Comparison of ENCODE assay signal across 16 mouse cellular contexts in the genomic region with DNA sequence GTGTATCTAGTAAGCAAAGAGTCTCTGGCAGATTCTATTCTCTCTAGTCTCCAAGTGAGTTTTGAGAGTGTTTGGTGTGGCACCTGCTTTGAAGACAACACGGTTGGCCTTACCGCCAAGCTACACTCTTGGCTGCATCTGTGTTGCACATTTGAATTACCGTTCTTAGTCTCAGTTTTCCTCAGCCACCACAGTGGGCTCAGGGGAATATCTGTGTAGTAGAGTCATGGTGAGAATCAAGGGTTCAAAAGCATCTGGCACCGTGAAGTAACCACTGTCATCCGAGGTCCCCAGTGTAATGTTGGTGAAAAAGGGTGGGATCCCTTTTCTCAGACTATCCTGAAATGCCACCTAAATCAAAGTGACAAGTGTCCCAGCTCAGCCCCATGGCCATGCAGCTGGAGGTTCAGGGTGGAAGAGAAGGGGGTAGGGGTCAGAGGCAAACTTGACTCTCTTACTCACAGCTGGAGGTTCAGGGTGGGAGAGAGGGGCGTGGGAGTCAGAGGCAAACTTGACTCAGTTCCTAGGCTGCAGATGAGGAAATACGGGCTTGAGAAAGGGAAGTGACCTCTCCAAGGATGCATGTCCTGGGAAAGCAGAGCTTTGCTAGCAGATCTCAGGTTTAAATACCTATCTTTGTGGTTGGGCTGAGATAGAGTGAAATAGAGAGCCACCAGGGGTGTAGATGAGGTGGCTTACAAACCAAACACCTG. TPM values are rescaled to one million over a fixed set of nuclear protein-coding genes. Genes with fewer than 3 reads are reported as not detected.
A peak's percentile ranks its signal among the peaks of the same experiment; 100 is the strongest.
DNase-seq lines count a peak whose midpoint lies in the region; ATAC-seq and TF ChIP-seq lines count a peak whose summit lies in the region.
"Had no signal": no experiment of that assay in that cellular context is flagged by ENCODE, and none has a peak within 500 bp of the region (broad histone marks: within the 10 kb centered on the region; RNA-seq: fewer than 3 reads in every experiment).

No protein-coding gene starts in this region.

- no peak for TF ChIP-seq CTCF in stomach, postnatal 0 days (IDR thresholded peaks at IDR 0.05; ENCODE audit: low read depth)

- no peak overlapping the region for H3K27ac ChIP-seq in embryonic facial prominence, embryonic 13.5 days
- no peak overlapping the region for H3K27ac ChIP-seq in embryonic facial prominence, embryonic 10.5 days (replicated peaks)
- H3K27ac ChIP-seq in kidney, embryonic 14.5 days (ENCODE audit: low read depth, low read length), result no peak overlapping the region
- no peak overlapping the region for H3K27ac ChIP-seq in stomach, embryonic 15.5 days
- no peak overlapping the region for H3K27ac ChIP-seq in stomach, postnatal 0 days (replicated peaks)
- H3K27ac ChIP-seq: embryonic facial prominence, embryonic 15.5 days; liver, embryonic 12.5 days; midbrain, embryonic 10.5 days had no signal

- H3K27me3 ChIP-seq in embryonic facial prominence, embryonic 13.5 days, result peaks cover 29% of the 10 kb centered on the region
- peaks cover 30% of the 10 kb centered on the region for H3K27me3 ChIP-seq in embryonic facial prominence, embryonic 10.5 days (replicated peaks; ENCODE audit: low read depth, poor library complexity, severe bottlenecking)
- H3K27me3 ChIP-seq in kidney, embryonic 14.5 days (ENCODE audit: control insufficient read depth, insufficient read depth, low read length), result 0 out of 2 replicates have a peak, but pooled peaks cover 3% of the 10 kb centered on the region
- H3K27me3 ChIP-seq in stomach, embryonic 15.5 days (replicated peaks), result no peaks in the 10 kb centered on the region
- no peaks in the 10 kb centered on the region for H3K27me3 ChIP-seq in stomach, postnatal 0 days (ENCODE audit: control insufficient read depth, insufficient read depth, low read length)

- no peak for DNase-seq in embryonic facial prominence, embryonic 10.5 days (ENCODE audit: low spot score)
- no peak for DNase-seq in kidney, postnatal 14 days
- no peak for DNase-seq in stomach, postnatal 0 days (ENCODE audit: low spot score)
- no peak for DNase-seq in right cerebral cortex, adult 2 months (ENCODE audit: low spot score in 2 of 2)
- no peak for DNase-seq in cerebellum, postnatal 25 days
- DNase-seq: adrenal gland, postnatal 14 days; cerebellum, postnatal 14 days; layer of hippocampus, postnatal 36 days; spleen, adult 18-20 months had no signal

- no peak for ATAC-seq in embryonic facial prominence, embryonic 13.5 days (ENCODE audit: insufficient number of reproducible peaks, insufficient read depth, low FRiP score, low TSS enrichment, low read depth)
- peak; percentile 43 for ATAC-seq in kidney, embryonic 14.5 days (ENCODE audit: low FRiP score, low TSS enrichment)
- ATAC-seq in stomach, embryonic 15.5 days (ENCODE audit: insufficient read depth, low FRiP score, low read depth), result no peak
- ATAC-seq in stomach, postnatal 0 days (ENCODE audit: low FRiP score, low TSS enrichment), result no peak
- ATAC-seq: inflammation-experienced regulatory T-cells, adult 6 months; liver, embryonic 12.5 days had no signal

- peak overlapping the region; percentile 52; the same call in 1 of the 2 replicates for H3K4me2 ChIP-seq in embryonic facial prominence, embryonic 13.5 days
- no peak overlapping the region for H3K4me2 ChIP-seq in kidney, embryonic 14.5 days (replicated peaks; ENCODE audit: low read depth, low read length)
- peak overlapping the region; percentile 47; the same call in 1 of the 2 replicates for H3K4me2 ChIP-seq in stomach, embryonic 15.5 days
- H3K4me2 ChIP-seq in stomach, postnatal 0 days (replicated peaks; ENCODE audit: low read depth), result no peak overlapping the region

- H3K4me3 ChIP-seq in embryonic facial prominence, embryonic 13.5 days, result no peak overlapping the region; the same call in 1 of the 2 replicates
- H3K4me3 ChIP-seq in embryonic facial prominence, embryonic 10.5 days, result no peak overlapping the region
- no peak overlapping the region for H3K4me3 ChIP-seq in kidney, embryonic 14.5 days (ENCODE audit: low read length)
- H3K4me3 ChIP-seq in stomach, embryonic 15.5 days (replicated peaks), result no peak overlapping the region
- H3K4me3 ChIP-seq in stomach, postnatal 0 days (ENCODE audit: low read depth, low read length), result no peak overlapping the region
- H3K4me3 ChIP-seq: liver, embryonic 12.5 days had no signal

- H3K9me3 ChIP-seq in embryonic facial prominence, embryonic 13.5 days, result no peaks in the 10 kb centered on the region
- no peaks in the 10 kb centered on the region for H3K9me3 ChIP-seq in embryonic facial prominence, embryonic 10.5 days
- H3K9me3 ChIP-seq in kidney, embryonic 14.5 days (ENCODE audit: control insufficient read depth, low read length), result no peaks in the 10 kb centered on the region
- no peaks in the 10 kb centered on the region for H3K9me3 ChIP-seq in stomach, embryonic 15.5 days
- no peaks in the 10 kb centered on the region for H3K9me3 ChIP-seq in stomach, postnatal 0 days (ENCODE audit: control insufficient read depth, low read length)
- H3K9me3 ChIP-seq: embryonic facial prominence, embryonic 15.5 days; liver, embryonic 12.5 days; midbrain, embryonic 10.5 days had no signal

- 77% methylated on average over 7 of the region's 7 CpGs for WGBS in embryonic facial prominence, embryonic 13.5 days
- 83% methylated on average over 7 of the region's 7 CpGs for WGBS in embryonic facial prominence, embryonic 10.5 days
- 62% methylated on average over 7 of the region's 7 CpGs for WGBS in kidney, embryonic 14.5 days
- WGBS in stomach, embryonic 15.5 days, result 81% methylated on average over 7 of the region's 7 CpGs
- 76% methylated on average over 7 of the region's 7 CpGs for WGBS in stomach, postnatal 0 days

- H3K36me3 ChIP-seq in embryonic facial prominence, embryonic 13.5 days, result no peaks in the 10 kb centered on the region
- no peaks in the 10 kb centered on the region for H3K36me3 ChIP-seq in embryonic facial prominence, embryonic 10.5 days (replicated peaks)
- no peaks in the 10 kb centered on the region for H3K36me3 ChIP-seq in kidney, embryonic 14.5 days (ENCODE audit: control insufficient read depth, insufficient read depth, low read length)
- no peaks in the 10 kb centered on the region for H3K36me3 ChIP-seq in stomach, embryonic 15.5 days
- no peaks in the 10 kb centered on the region for H3K36me3 ChIP-seq in stomach, postnatal 0 days (ENCODE audit: control insufficient read depth, insufficient read depth, low read length)
- H3K36me3 ChIP-seq: embryonic facial prominence, embryonic 15.5 days; liver, embryonic 12.5 days; midbrain, embryonic 10.5 days had no signal

- peaks cover 9% of the 10 kb centered on the region; the same call in 1 of the 2 replicates for H3K4me1 ChIP-seq in embryonic facial prominence, embryonic 13.5 days
- H3K4me1 ChIP-seq in embryonic facial prominence, embryonic 10.5 days, result peaks cover 10% of the 10 kb centered on the region
- peaks cover 9% of the 10 kb centered on the region; the same call in 1 of the 2 replicates for H3K4me1 ChIP-seq in kidney, embryonic 14.5 days (ENCODE audit: control insufficient read depth, insufficient read depth, low read length)
- no peaks in the 10 kb centered on the region for H3K4me1 ChIP-seq in stomach, embryonic 15.5 days
- no peaks in the 10 kb centered on the region for H3K4me1 ChIP-seq in stomach, postnatal 0 days (replicated peaks; ENCODE audit: control insufficient read depth, insufficient read depth)
- H3K4me1 ChIP-seq: liver, embryonic 12.5 days had no signal

- no peak overlapping the region for H3K9ac ChIP-seq in embryonic facial prominence, embryonic 13.5 days
- no peak overlapping the region for H3K9ac ChIP-seq in kidney, embryonic 14.5 days (ENCODE audit: low read depth, low read length)
- no peak overlapping the region for H3K9ac ChIP-seq in stomach, embryonic 15.5 days
- H3K9ac ChIP-seq in stomach, postnatal 0 days (ENCODE audit: low read length), result no peak overlapping the region
- H3K9ac ChIP-seq: embryonic facial prominence, embryonic 15.5 days; liver, embryonic 12.5 days had no signal

- no peak for TF ChIP-seq EP300 in stomach, postnatal 0 days (optimal IDR thresholded peaks at IDR 0.05)

RNA-seq across cellular contexts. Expression of a gene that starts 9.1 kb away (rescaled TPM):
- polyA plus RNA-seq in embryonic facial prominence, embryonic 13.5 days (2015; fragmentation: Nextera tagmentation; extraction: Ambion mirVana), result 0.30 TPM in 2 replicates
- 0.06 and 0.26 TPM in 2 replicates for polyA plus RNA-seq in embryonic facial prominence, embryonic 10.5 days (2016; fragmentation: Nextera tagmentation; extraction: Ambion mirVana)
- polyA plus RNA-seq in kidney, embryonic 14.5 days (2014; fragmentation: Nextera tagmentation; extraction: Ambion mirVana), result 0.31 and 1.4 TPM in 2 replicates
- polyA plus RNA-seq in stomach, embryonic 15.5 days (2015; fragmentation: Nextera tagmentation; extraction: Ambion mirVana), result 0.24 and 0.40 TPM in 2 replicates
- polyA plus RNA-seq in stomach, postnatal 0 days (2015; fragmentation: Nextera tagmentation; extraction: Ambion mirVana), result 0.16 and 0.18 TPM in 2 replicates

RNA-seq across cellular contexts. Expression of a gene that starts 41.8 kb away (rescaled TPM):
- 22.9 and 24.4 TPM in 2 replicates for polyA plus RNA-seq in embryonic facial prominence, embryonic 13.5 days (2015; fragmentation: Nextera tagmentation; extraction: Ambion mirVana)
- 20.6 and 21.4 TPM in 2 replicates for polyA plus RNA-seq in embryonic facial prominence, embryonic 10.5 days (2016; fragmentation: Nextera tagmentation; extraction: Ambion mirVana)
- 9.5 and 15.7 TPM in 2 replicates for polyA plus RNA-seq in kidney, embryonic 14.5 days (2014; fragmentation: Nextera tagmentation; extraction: Ambion mirVana)
- polyA plus RNA-seq in stomach, embryonic 15.5 days (2015; fragmentation: Nextera tagmentation; extraction: Ambion mirVana), result 7.8 and 9.8 TPM in 2 replicates
- polyA plus RNA-seq in stomach, postnatal 0 days (2015; fragmentation: Nextera tagmentation; extraction: Ambion mirVana), result 1.9 and 2.4 TPM in 2 replicates

RNA-seq across cellular contexts. Expression of a gene that starts 53.9 kb away (rescaled TPM):
- 23.5 and 24.8 TPM in 2 replicates for polyA plus RNA-seq in embryonic facial prominence, embryonic 13.5 days (2015; fragmentation: Nextera tagmentation; extraction: Ambion mirVana)
- 18.5 and 19.3 TPM in 2 replicates for polyA plus RNA-seq in embryonic facial prominence, embryonic 10.5 days (2016; fragmentation: Nextera tagmentation; extraction: Ambion mirVana)
- polyA plus RNA-seq in kidney, embryonic 14.5 days (2014; fragmentation: Nextera tagmentation; extraction: Ambion mirVana), result 27.4 and 32.5 TPM in 2 replicates
- polyA plus RNA-seq in stomach, embryonic 15.5 days (2015; fragmentation: Nextera tagmentation; extraction: Ambion mirVana), result 19.3 and 22.2 TPM in 2 replicates
- polyA plus RNA-seq in stomach, postnatal 0 days (2015; fragmentation: Nextera tagmentation; extraction: Ambion mirVana), result 23.5 and 24.3 TPM in 2 replicates

RNA-seq across cellular contexts. Expression of a gene that starts 56.2 kb away (rescaled TPM):
- 37.9 and 42.0 TPM in 2 replicates for polyA plus RNA-seq in embryonic facial prominence, embryonic 13.5 days (2015; fragmentation: Nextera tagmentation; extraction: Ambion mirVana)
- polyA plus RNA-seq in embryonic facial prominence, embryonic 10.5 days (2016; fragmentation: Nextera tagmentation; extraction: Ambion mirVana), result 30.6 and 30.7 TPM in 2 replicates
- 38.4 and 46.3 TPM in 2 replicates for polyA plus RNA-seq in kidney, embryonic 14.5 days (2014; fragmentation: Nextera tagmentation; extraction: Ambion mirVana)
- polyA plus RNA-seq in stomach, embryonic 15.5 days (2015; fragmentation: Nextera tagmentation; extraction: Ambion mirVana), result 31.0 and 31.5 TPM in 2 replicates
- polyA plus RNA-seq in stomach, postnatal 0 days (2015; fragmentation: Nextera tagmentation; extraction: Ambion mirVana), result 28.1 and 28.8 TPM in 2 replicates

Comparison
In these comparisons a context has a peak if more than half of its experiments do, and no peak if none do; other contexts are left out.
1. H3K4me2 ChIP-seq: peak in embryonic facial prominence, embryonic 13.5 days (single experiment) and stomach, embryonic 15.5 days (single experiment); none in kidney, embryonic 14.5 days (single experiment) and stomach, postnatal 0 days (single experiment).